Mouse (Mus musculus) ES-Bruce4 (cell line): ENCODE measurements around the gene Gm29609.

ENCODE experiments used
- CTCF ChIP-seq: IDR thresholded peaks from one replicate; pipeline ENCODE4 v1.8.1; 2011; ENCODE audit warnings: low read depth, low read length
- POLR2A ChIP-seq: IDR thresholded peaks from one replicate; pipeline ENCODE4 v1.8.1; 2011; ENCODE audit warnings: low read length; ENCODE audit not compliant: insufficient read depth

- TF ChIP-seq POLR2A (no peak), CTCF (no peak)
These were observed 83.8 kb downstream of the Gm29609 start for GRCm38 (mm10) chr5:31095711-31096480.
